Mouse (Mus musculus) CD4-positive helper T cell, adult 2 months (primary cell): ENCODE measurements at regions not wholly inside any gene's neighbourhood (a gene's known extent, or its start where the extent isn't known, plus 50 kb on each side); places are given as distances from the start of the nearest gene placed in this dataset.

ENCODE experiments used
- DNase-seq: peaks from one replicate; pipeline ENCODE4 v3.0.0-alpha.2; 2012; ENCODE audit warnings: low read depth, missing footprints, low spot score

- DNase-seq, result no peak
Observed at GRCm38 (mm10) chr15:38608207-38608870, 1183.0 kb downstream of the 4930447A16Rik start.

GRCm38 (mm10) chr15:38609522-38609921 is 1184.2 kb downstream of the 4930447A16Rik start:
- DNase-seq, result no peak
